Mouse (Mus musculus) olfactory bulb, adult 2 months (tissue): ENCODE measurements around the gene Gpr150.

Source experiments
- CTCF ChIP-seq: fragments of 200-500 bp; IDR thresholded peaks from 2 replicates; pipeline ENCODE4 v1.5.1; 2012; ENCODE audit warnings: low read depth, mild to moderate bottlenecking, low read length, moderate library complexity; ENCODE audit not compliant: insufficient read depth
- POLR2A ChIP-seq: fragments of 200-500 bp; IDR thresholded peaks from 2 replicates; pipeline ENCODE4 v1.6.1; 2012; ENCODE audit warnings: mild to moderate bottlenecking, low read depth, low read length, moderate library complexity; ENCODE audit not compliant: insufficient read depth

- no peak for TF ChIP-seq CTCF
- TF ChIP-seq POLR2A = no peak
These were observed 41.9 kb upstream of the Gpr150 start, which contains the start of the genes Arsk and Ttc37 for GRCm38 (mm10) chr13:76098493-76099303.
